Mouse (Mus musculus) liver, embryonic 13.5 days (tissue): ENCODE results near the gene Nrbf2. TPM values are rescaled to one million over a fixed set of nuclear protein-coding genes. Genes with fewer than 3 reads are reported as not detected.
A peak's percentile ranks its signal among the peaks of the same experiment; 100 is the strongest.

Experiments
- ATAC-seq: fragments of 200-750 bp; cut with Nextera tagmentation; 2 replicates; pipeline ENCODE4 v1.8.0; 2017; ENCODE audit warnings: low read depth, mild to moderate bottlenecking, moderate number of reproducible peaks, moderate library complexity
- DNase-seq: peaks from one replicate; pipeline ENCODE4 v3.0.0; 2022
- H3K27ac ChIP-seq: fragments of 300-500 bp; sonication (generic); 2 replicates; pipeline ENCODE4 v1.5.1; 2015; ENCODE audit warnings: moderate library complexity, mild to moderate bottlenecking, inconsistent platforms
- H3K27me3 ChIP-seq: fragments of 300-500 bp; sonication (generic); 2 replicates; pipeline ENCODE4 v1.6.1; 2015; ENCODE audit warnings: mild to moderate bottlenecking, inconsistent platforms
- H3K36me3 ChIP-seq: fragments of 300-500 bp; sonication (generic); 2 replicates; pipeline ENCODE4 v1.6.1; 2015; ENCODE audit warnings: mild to moderate bottlenecking, inconsistent platforms
- H3K4me1 ChIP-seq: fragments of 300-500 bp; sonication (generic); replicated peaks from 2 replicates; pipeline ENCODE4 v1.6.1; 2015; ENCODE audit warnings: inconsistent platforms
- H3K4me2 ChIP-seq: fragments of 300-500 bp; sonication (generic); 2 replicates; pipeline ENCODE4 v1.6.1; 2015; ENCODE audit warnings: inconsistent platforms, mild to moderate bottlenecking, moderate library complexity
- H3K4me3 ChIP-seq: fragments of 300-500 bp; sonication (generic); replicated peaks from 2 replicates; pipeline ENCODE4 v1.5.1; 2015; ENCODE audit warnings: mild to moderate bottlenecking, inconsistent platforms
- H3K9ac ChIP-seq: fragments of 300-500 bp; sonication (generic); 2 replicates; pipeline ENCODE4 v1.6.1; 2015; ENCODE audit warnings: mild to moderate bottlenecking, inconsistent platforms
- H3K9me3 ChIP-seq: fragments of 300-500 bp; sonication (generic); replicated peaks from 2 replicates; pipeline ENCODE4 v1.6.1; 2016; ENCODE audit warnings: inconsistent platforms
- WGBS: fragments of 180-500 bp; shearing (Covaris S2); methylation state at CpG from one replicate; pipeline ENCODE4 v1.1.7; 2015; ENCODE audit not compliant: insufficient replicate concordance; 5-methylcytosine and 5-hydroxymethylcytosine counted together
- polyA plus RNA-seq: library from polyadenylated mRNA; unstranded; fragments of >200 nt; fragmentation: Nextera tagmentation; extraction: Ambion mirVana; gene quantifications from 2 replicates; pipeline ENCODE4 v1.2.1, GENCODE M21; 2015

Gene Nrbf2
- polyA plus RNA-seq, result 19.2 and 23.0 TPM in 2 replicates

GRCm38 (mm10) chr10:67285176-67285814 lies at the start of gene Nrbf2:
Gene Nrbf2 (minus strand): TSS chr10:67285305.
- WGBS, result 3% methylated on average over 39 of the region's 52 CpGs
- peak within 1 kb of the TSS; percentile 93 for H3K4me2 ChIP-seq

GRCm38 (mm10) chr10:67330580-67330979 lies 45.5 kb upstream of the Nrbf2 start:
- DNase-seq, result no peak
- WGBS, result 64% methylated on average over 2 of the region's 2 CpGs

More at GRCm38 (mm10) chr10:67285176-67285814, at the start of gene Nrbf2:
- no peaks in the 10 kb centered on the region for H3K9me3 ChIP-seq
- peak; percentile 77 for DNase-seq
- peaks cover 38% of the 10 kb centered on the region for H3K4me1 ChIP-seq
- peak within 1 kb of the TSS; percentile 73 for H3K27ac ChIP-seq
- peak within 1 kb of the TSS; percentile 88 for H3K4me3 ChIP-seq
- H3K9ac ChIP-seq, result peak within 1 kb of the TSS; percentile 94
- no peaks in the 10 kb centered on the region for H3K36me3 ChIP-seq
- H3K27me3 ChIP-seq, result no peaks in the 10 kb centered on the region
- ATAC-seq, result peak; percentile 95

GRCm38 (mm10) chr10:67329661-67330060 lies 44.6 kb upstream of the Nrbf2 start:
- Histone ChIP-seq H3K4me2 (no peak overlapping the region), H3K27ac (no peak overlapping the region)
- no peak for DNase-seq

More at GRCm38 (mm10) chr10:67330580-67330979, 45.5 kb upstream of the Nrbf2 start:
- Histone ChIP-seq H3K27me3 (no peaks in the 10 kb centered on the region), H3K4me3 (no peak overlapping the region), H3K4me2 (no peak overlapping the region), H3K9me3 (no peaks in the 10 kb centered on the region), H3K27ac (no peak overlapping the region), H3K36me3 (no peaks in the 10 kb centered on the region), H3K4me1 (no peaks in the 10 kb centered on the region), H3K9ac (no peak overlapping the region)
- ATAC-seq, result no peak

GRCm38 (mm10) chr10:67328208-67328607 lies 43.1 kb upstream of the Nrbf2 start:
- H3K36me3 ChIP-seq, result no peaks in the 10 kb centered on the region
- H3K4me2 ChIP-seq, result no peak overlapping the region
- no peaks in the 10 kb centered on the region for H3K4me1 ChIP-seq
- no peak for ATAC-seq
- H3K27me3 ChIP-seq, result no peaks in the 10 kb centered on the region
- DNase-seq, result no peak
- H3K9ac ChIP-seq, result no peak overlapping the region
- WGBS, result 76% methylated on average over 5 of the region's 5 CpGs
- H3K27ac ChIP-seq, result no peak overlapping the region
- no peaks in the 10 kb centered on the region for H3K9me3 ChIP-seq
- H3K4me3 ChIP-seq, result no peak overlapping the region

More at GRCm38 (mm10) chr10:67329661-67330060, 44.6 kb upstream of the Nrbf2 start:
- Histone ChIP-seq H3K9me3 (no peaks in the 10 kb centered on the region), H3K9ac (no peak overlapping the region), H3K27me3 (no peaks in the 10 kb centered on the region), H3K4me1 (no peaks in the 10 kb centered on the region), H3K36me3 (no peaks in the 10 kb centered on the region), H3K4me3 (no peak overlapping the region)
- ATAC-seq, result no peak
- WGBS, result 40% methylated on average over 11 of the region's 11 CpGs

GRCm38 (mm10) chr10:67324036-67324435 lies 38.9 kb upstream of the Nrbf2 start:
- WGBS, result 50% methylated on average over 1 of the region's 1 CpGs
- no peak overlapping the region for H3K9ac ChIP-seq
- no peak for ATAC-seq

GRCm38 (mm10) chr10:67321396-67321795 lies 36.3 kb upstream of the Nrbf2 start:
- 65% methylated on average over 2 of the region's 2 CpGs for WGBS
- ATAC-seq, result no peak
- no peak for DNase-seq

More at GRCm38 (mm10) chr10:67324036-67324435, 38.9 kb upstream of the Nrbf2 start:
- no peak overlapping the region for H3K4me3 ChIP-seq
- H3K4me2 ChIP-seq, result no peak overlapping the region
- no peaks in the 10 kb centered on the region for H3K27me3 ChIP-seq
- no peak for DNase-seq
- H3K9me3 ChIP-seq, result no peaks in the 10 kb centered on the region
- no peak overlapping the region for H3K27ac ChIP-seq
- peaks cover 8% of the 10 kb centered on the region for H3K4me1 ChIP-seq
- no peaks in the 10 kb centered on the region for H3K36me3 ChIP-seq

GRCm38 (mm10) chr10:67320207-67320859 lies 35.2 kb upstream of the Nrbf2 start:
- 0 out of 2 replicates have a peak, but pooled peaks cover 6% of the 10 kb centered on the region for H3K27me3 ChIP-seq
- H3K4me2 ChIP-seq, result no peak overlapping the region

More at GRCm38 (mm10) chr10:67321396-67321795, 36.3 kb upstream of the Nrbf2 start:
- Histone ChIP-seq H3K4me2 (no peak overlapping the region), H3K36me3 (no peaks in the 10 kb centered on the region), H3K4me1 (peaks cover 19% of the 10 kb centered on the region), H3K27me3 (0 out of 2 replicates have a peak, but pooled peaks cover 6% of the 10 kb centered on the region), H3K9me3 (no peaks in the 10 kb centered on the region), H3K9ac (no peak overlapping the region), H3K4me3 (no peak overlapping the region), H3K27ac (no peak overlapping the region)

GRCm38 (mm10) chr10:67319016-67319725 lies 34.1 kb upstream of the Nrbf2 start:
- Histone ChIP-seq H3K4me2 (no peak overlapping the region), H3K4me3 (no peak overlapping the region), H3K9me3 (no peaks in the 10 kb centered on the region), H3K4me1 (peaks cover 19% of the 10 kb centered on the region), H3K36me3 (no peaks in the 10 kb centered on the region), H3K27ac (no peak overlapping the region), H3K9ac (no peak overlapping the region), H3K27me3 (0 out of 2 replicates have a peak, but pooled peaks cover 6% of the 10 kb centered on the region)
- whole genome bisulfite sequencing, result 60% methylated on average over 13 of the region's 13 CpGs
- ATAC-seq (peak; percentile 41), DNase-seq (no peak)

More at GRCm38 (mm10) chr10:67320207-67320859, 35.2 kb upstream of the Nrbf2 start:
- no peak overlapping the region for H3K4me3 ChIP-seq
- H3K9ac ChIP-seq, result no peak overlapping the region
- ATAC-seq, result no peak
- no peak for DNase-seq
- H3K36me3 ChIP-seq, result no peaks in the 10 kb centered on the region
- H3K9me3 ChIP-seq, result no peaks in the 10 kb centered on the region
- 46% methylated on average over 17 of the region's 17 CpGs for WGBS
- H3K4me1 ChIP-seq, result peaks cover 19% of the 10 kb centered on the region
- H3K27ac ChIP-seq, result no peak overlapping the region

- no peak overlapping the region for H3K4me3 ChIP-seq
- 0 out of 2 replicates have a peak, but pooled peaks cover 6% of the 10 kb centered on the region for H3K27me3 ChIP-seq
- H3K9ac ChIP-seq, result no peak overlapping the region
- H3K9me3 ChIP-seq, result no peaks in the 10 kb centered on the region
- peaks cover 19% of the 10 kb centered on the region for H3K4me1 ChIP-seq
- H3K27ac ChIP-seq, result no peak overlapping the region
- H3K4me2 ChIP-seq, result peak overlapping the region; percentile 42
- ATAC-seq (no peak), DNase-seq (no peak)
- H3K36me3 ChIP-seq, result no peaks in the 10 kb centered on the region
- 2% methylated on average over 20 of the region's 20 CpGs for WGBS
These were observed 32.9 kb upstream of the Nrbf2 start for GRCm38 (mm10) chr10:67317931-67318460.

- Histone ChIP-seq H3K36me3 (no peaks in the 10 kb centered on the region), H3K9ac (no peak overlapping the region), H3K9me3 (no peaks in the 10 kb centered on the region), H3K27ac (no peak overlapping the region), H3K4me2 (no peak overlapping the region), H3K4me3 (no peak overlapping the region), H3K27me3 (0 out of 2 replicates have a peak, but pooled peaks cover 6% of the 10 kb centered on the region), H3K4me1 (peaks cover 19% of the 10 kb centered on the region)
- ATAC-seq (no peak), DNase-seq (peak; percentile 35)
- 15% methylated on average over 10 of the region's 12 CpGs for WGBS
These were observed 29.8 kb upstream of the Nrbf2 start for GRCm38 (mm10) chr10:67314811-67315435.
